Mouse (Mus musculus): ENCODE results near the gene Itpr2. TPM values are rescaled to one million over a fixed set of nuclear protein-coding genes. Genes with fewer than 3 reads are reported as not detected.

Itpr2 gene
- polyA plus RNA-seq, 1 experiment from 2014 or later, result 14.4 TPM

DNA sequence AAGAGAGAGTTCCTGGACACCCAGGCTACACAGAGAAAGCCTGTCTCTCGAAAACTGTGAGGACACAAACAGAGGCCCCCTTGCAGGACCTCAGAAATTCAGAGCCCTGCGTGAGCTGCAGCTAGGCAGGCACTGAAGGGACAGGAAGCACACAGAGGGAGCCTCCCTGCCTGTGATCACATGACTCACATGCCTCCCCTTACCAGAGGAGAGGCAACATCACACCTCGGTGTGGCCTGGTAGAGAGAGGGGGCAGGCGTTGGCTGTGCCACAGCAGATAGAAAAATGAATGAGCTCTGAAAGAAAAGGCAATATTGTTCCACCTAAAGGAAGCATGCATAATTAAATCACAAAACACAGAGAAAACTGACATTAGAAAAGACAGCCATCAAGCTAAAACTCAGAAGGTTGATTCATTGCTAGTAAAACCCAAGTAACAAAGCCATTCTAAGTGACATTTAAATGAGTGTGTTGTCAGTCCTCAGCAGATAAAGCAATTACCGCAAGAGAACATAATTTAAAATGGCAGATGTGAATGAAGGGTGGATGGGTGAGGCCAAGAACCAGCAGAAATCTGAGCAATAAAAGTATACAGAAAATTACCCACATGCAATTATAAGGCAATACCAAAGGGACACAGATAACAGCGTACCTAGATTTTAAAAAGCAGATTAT, 114.8 kb downstream of the Itpr2 start:
- H3K36me3 ChIP-seq (ENCODE audit: control insufficient read depth, insufficient read depth, low read length), result no peaks in the 10 kb centered on the region
- H3K4me2 ChIP-seq (ENCODE audit: low read depth, low read length), result no peak overlapping the region
- H3K9me3 ChIP-seq (ENCODE audit: control insufficient read depth, low read length), result no peaks in the 10 kb centered on the region
- no peak overlapping the region; the same call in 1 of the 2 replicates for H3K9ac ChIP-seq (ENCODE audit: low read length)
- H3K27me3 ChIP-seq (ENCODE audit: control insufficient read depth, insufficient read depth, low read depth, low read length), result no peaks in the 10 kb centered on the region
- H3K27ac ChIP-seq (ENCODE audit: low read length), result no peak overlapping the region
- WGBS, result 36% methylated on average over 6 of the region's 6 CpGs
- no peak overlapping the region for H3K4me3 ChIP-seq (ENCODE audit: low read length)
- no peaks in the 10 kb centered on the region for H3K4me1 ChIP-seq (replicated peaks; ENCODE audit: control insufficient read depth, insufficient read depth, low read length)
- no peak for ATAC-seq (ENCODE audit: low read depth)

DNA sequence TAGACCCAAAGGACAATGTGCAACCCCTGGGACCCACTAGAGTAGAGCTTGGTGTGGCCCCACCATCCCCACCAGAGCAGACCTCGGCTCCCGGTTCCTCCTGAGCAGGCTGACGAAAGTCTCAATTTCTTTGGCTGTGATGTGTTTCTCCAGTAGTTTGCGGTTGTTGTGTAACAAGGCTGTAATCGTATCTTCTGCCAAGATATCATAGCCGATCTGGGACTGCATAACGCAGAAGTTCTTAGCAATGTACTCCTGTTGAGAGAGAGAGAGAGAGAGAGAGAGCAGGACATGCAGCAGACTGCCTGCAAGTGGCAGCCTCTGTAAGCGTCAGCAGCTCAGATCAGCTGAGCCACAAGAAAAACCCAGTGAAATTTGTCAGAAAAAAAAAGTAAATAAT, 122.8 kb downstream of the Itpr2 start:
- Histone ChIP-seq H3K4me2 (ENCODE audit: low read depth, low read length) (no peak overlapping the region), H3K27ac (ENCODE audit: low read length) (no peak overlapping the region), H3K27me3 (ENCODE audit: control insufficient read depth, insufficient read depth, low read depth, low read length) (no peaks in the 10 kb centered on the region), H3K9ac (ENCODE audit: low read length) (no peak overlapping the region), H3K4me3 (ENCODE audit: low read length) (no peak overlapping the region), H3K4me1 (replicated peaks; ENCODE audit: control insufficient read depth, insufficient read depth, low read length) (no peaks in the 10 kb centered on the region), H3K36me3 (ENCODE audit: control insufficient read depth, insufficient read depth, low read length) (peaks cover 4% of the 10 kb centered on the region), H3K9me3 (ENCODE audit: control insufficient read depth, low read length) (no peaks in the 10 kb centered on the region)
- ATAC-seq (ENCODE audit: low read depth), result peak; percentile 51; the same call in 1 of the 2 replicates
- 74% methylated on average over 8 of the region's 8 CpGs for WGBS

DNA sequence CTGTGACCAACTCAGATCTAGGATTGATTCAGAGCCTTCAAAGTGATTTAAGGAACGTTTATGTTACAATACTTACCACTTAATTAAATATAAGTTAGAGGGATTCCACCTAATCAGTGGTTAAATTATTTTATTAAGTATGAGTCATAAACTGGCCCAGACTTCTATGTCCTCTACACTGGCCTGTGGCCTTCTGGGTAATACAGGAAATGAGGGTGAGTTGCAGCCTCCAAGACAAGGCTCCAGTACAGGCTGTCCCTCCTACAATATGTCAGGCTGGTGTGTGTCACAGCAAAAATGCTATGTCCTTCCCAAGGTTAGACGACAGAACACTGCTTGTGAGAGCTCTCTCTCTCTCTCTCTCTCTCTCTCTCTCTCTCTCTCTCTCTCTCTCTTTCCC, 130.5 kb downstream of the Itpr2 start:
- 38% methylated on average over 2 of the region's 2 CpGs for WGBS
- Histone ChIP-seq H3K27ac (ENCODE audit: low read length) (no peak overlapping the region), H3K36me3 (ENCODE audit: control insufficient read depth, insufficient read depth, low read length) (peaks cover 5% of the 10 kb centered on the region)

DNA sequence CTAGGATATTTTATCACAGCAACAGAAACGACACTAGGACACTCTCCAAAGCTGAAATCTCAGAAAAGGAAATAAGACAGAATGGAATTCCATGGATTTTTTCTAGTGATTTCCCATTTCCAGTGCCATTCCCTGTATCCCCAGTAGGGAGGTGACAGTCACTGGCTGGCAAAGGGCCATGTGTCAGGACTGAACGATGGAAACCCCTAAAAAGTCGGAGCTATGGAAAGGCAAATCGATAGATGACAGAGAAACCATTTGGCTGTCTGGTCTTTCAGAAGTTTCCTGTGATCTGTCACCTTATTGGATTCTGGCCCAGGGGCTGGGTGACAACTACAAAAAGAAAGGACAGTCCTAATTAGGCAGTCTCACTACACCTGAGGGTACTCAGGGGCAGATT, 135.8 kb downstream of the Itpr2 start:
- no peaks in the 10 kb centered on the region for H3K4me1 ChIP-seq (replicated peaks; ENCODE audit: control insufficient read depth, insufficient read depth, low read length)
- no peak overlapping the region for H3K27ac ChIP-seq (ENCODE audit: low read length)
- ATAC-seq (ENCODE audit: low read depth), result no peak
- H3K9ac ChIP-seq (ENCODE audit: low read length), result no peak overlapping the region
- no peak overlapping the region for H3K4me2 ChIP-seq (ENCODE audit: low read depth, low read length)
- H3K36me3 ChIP-seq (ENCODE audit: control insufficient read depth, insufficient read depth, low read length), result no peaks in the 10 kb centered on the region
- H3K9me3 ChIP-seq (ENCODE audit: control insufficient read depth, low read length), result no peaks in the 10 kb centered on the region
- H3K27me3 ChIP-seq (ENCODE audit: control insufficient read depth, insufficient read depth, low read depth, low read length), result no peaks in the 10 kb centered on the region
- H3K4me3 ChIP-seq (ENCODE audit: low read length), result no peak overlapping the region
- 66% methylated on average over 4 of the region's 4 CpGs for WGBS

More for the DNA sequence above, 130.5 kb downstream of the Itpr2 start:
- Histone ChIP-seq H3K9me3 (ENCODE audit: control insufficient read depth, low read length) (no peaks in the 10 kb centered on the region), H3K4me1 (replicated peaks; ENCODE audit: control insufficient read depth, insufficient read depth, low read length) (no peaks in the 10 kb centered on the region), H3K4me3 (ENCODE audit: low read length) (no peak overlapping the region), H3K27me3 (ENCODE audit: control insufficient read depth, insufficient read depth, low read depth, low read length) (no peaks in the 10 kb centered on the region), H3K9ac (ENCODE audit: low read length) (no peak overlapping the region), H3K4me2 (ENCODE audit: low read depth, low read length) (no peak overlapping the region)
- ATAC-seq (ENCODE audit: low read depth), result peak; percentile 68

DNA sequence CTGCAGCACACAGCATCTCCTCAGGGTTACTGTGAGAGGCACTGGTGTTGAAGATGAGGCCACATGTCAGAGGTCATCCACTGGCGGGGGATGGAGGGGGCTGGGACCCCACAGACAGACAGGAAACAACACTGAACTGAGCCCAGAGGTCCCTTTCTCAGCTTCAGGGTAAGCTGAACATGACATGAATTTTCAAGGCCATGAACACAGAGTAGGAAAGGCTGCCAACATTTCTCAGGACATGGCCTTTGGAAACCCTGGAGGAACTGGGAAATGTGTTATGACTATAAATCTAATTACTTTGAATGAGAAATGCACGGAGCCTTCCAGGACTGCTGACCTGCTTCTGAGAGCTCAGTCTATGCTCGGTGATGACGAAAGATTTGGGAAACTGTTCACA, 144.1 kb downstream of the Itpr2 start:
- Histone ChIP-seq H3K4me3 (ENCODE audit: low read length) (no peak overlapping the region), H3K9ac (ENCODE audit: low read length) (no peak overlapping the region), H3K4me2 (ENCODE audit: low read depth, low read length) (no peak overlapping the region), H3K9me3 (ENCODE audit: control insufficient read depth, low read length) (no peaks in the 10 kb centered on the region), H3K4me1 (replicated peaks; ENCODE audit: control insufficient read depth, insufficient read depth, low read length) (no peaks in the 10 kb centered on the region), H3K36me3 (ENCODE audit: control insufficient read depth, insufficient read depth, low read length) (no peaks in the 10 kb centered on the region), H3K27me3 (ENCODE audit: control insufficient read depth, insufficient read depth, low read depth, low read length) (no peaks in the 10 kb centered on the region), H3K27ac (ENCODE audit: low read length) (no peak overlapping the region)
- 54% methylated on average over 4 of the region's 4 CpGs for WGBS
- peak; percentile 87 for ATAC-seq (ENCODE audit: low read depth)

DNA sequence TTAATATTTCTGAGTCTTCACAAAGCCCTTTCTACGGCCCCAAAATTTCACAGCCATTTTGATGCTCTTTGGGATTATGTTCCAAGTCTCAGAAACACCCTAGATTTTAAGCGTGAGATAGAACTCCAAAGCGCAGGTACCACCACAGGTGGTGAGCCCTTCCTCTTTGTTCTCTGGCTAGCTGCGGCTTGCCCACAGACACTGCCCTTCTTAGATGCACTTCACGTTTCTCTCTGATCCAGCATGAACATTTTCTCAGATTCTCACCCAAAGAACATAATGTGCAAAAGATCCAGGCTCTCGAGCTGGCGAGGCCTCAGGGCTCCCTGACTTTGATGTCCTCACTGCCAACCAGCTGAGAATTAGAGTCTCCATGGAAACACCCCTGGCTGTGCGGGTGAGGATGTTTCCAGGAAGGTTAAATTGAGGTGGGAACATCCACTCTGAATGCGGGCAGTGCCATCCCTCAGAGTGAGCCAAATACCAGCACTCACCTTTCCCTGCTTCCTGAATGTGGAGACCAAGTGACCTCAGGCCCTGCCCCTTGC, 149.7 kb downstream of the Itpr2 start:
- Histone ChIP-seq H3K4me3 (ENCODE audit: low read length) (no peak overlapping the region), H3K27me3 (ENCODE audit: control insufficient read depth, insufficient read depth, low read depth, low read length) (no peaks in the 10 kb centered on the region), H3K4me2 (ENCODE audit: low read depth, low read length) (no peak overlapping the region), H3K9me3 (ENCODE audit: control insufficient read depth, low read length) (no peaks in the 10 kb centered on the region), H3K4me1 (replicated peaks; ENCODE audit: control insufficient read depth, insufficient read depth, low read length) (no peaks in the 10 kb centered on the region), H3K9ac (ENCODE audit: low read length) (no peak overlapping the region), H3K36me3 (ENCODE audit: control insufficient read depth, insufficient read depth, low read length) (no peaks in the 10 kb centered on the region), H3K27ac (ENCODE audit: low read length) (no peak overlapping the region)
- WGBS, result 69% methylated on average over 9 of the region's 9 CpGs
- no peak for ATAC-seq (ENCODE audit: low read depth)

DNA sequence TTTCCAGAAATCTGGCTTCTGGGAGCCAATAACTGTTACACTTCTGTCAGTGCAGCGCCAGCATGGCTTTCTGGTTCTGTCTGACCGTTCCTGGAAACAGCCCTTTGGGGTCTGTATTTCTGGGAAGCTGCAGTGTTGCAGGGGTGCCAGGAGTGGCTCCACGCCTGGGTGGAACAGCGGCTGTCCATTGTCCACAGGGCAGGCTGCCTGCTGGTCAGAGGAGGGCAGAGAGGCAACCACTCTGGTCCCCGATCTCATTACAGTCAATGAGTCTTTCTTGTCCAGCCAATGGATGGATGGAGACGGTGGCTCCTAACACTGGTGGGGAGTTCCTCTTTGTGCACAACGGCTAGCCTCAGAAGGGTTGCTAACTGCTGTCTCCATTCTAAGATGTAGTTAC, 150.2 kb downstream of the Itpr2 start:
- no peak for ATAC-seq (ENCODE audit: low read depth)
- 82% methylated on average over 7 of the region's 7 CpGs for WGBS
- Histone ChIP-seq H3K27ac (ENCODE audit: low read length) (no peak overlapping the region), H3K9ac (ENCODE audit: low read length) (no peak overlapping the region), H3K36me3 (ENCODE audit: control insufficient read depth, insufficient read depth, low read length) (no peaks in the 10 kb centered on the region), H3K4me1 (replicated peaks; ENCODE audit: control insufficient read depth, insufficient read depth, low read length) (no peaks in the 10 kb centered on the region), H3K27me3 (ENCODE audit: control insufficient read depth, insufficient read depth, low read depth, low read length) (no peaks in the 10 kb centered on the region), H3K4me3 (ENCODE audit: low read length) (no peak overlapping the region), H3K9me3 (ENCODE audit: control insufficient read depth, low read length) (no peaks in the 10 kb centered on the region), H3K4me2 (ENCODE audit: low read depth, low read length) (no peak overlapping the region)

DNA sequence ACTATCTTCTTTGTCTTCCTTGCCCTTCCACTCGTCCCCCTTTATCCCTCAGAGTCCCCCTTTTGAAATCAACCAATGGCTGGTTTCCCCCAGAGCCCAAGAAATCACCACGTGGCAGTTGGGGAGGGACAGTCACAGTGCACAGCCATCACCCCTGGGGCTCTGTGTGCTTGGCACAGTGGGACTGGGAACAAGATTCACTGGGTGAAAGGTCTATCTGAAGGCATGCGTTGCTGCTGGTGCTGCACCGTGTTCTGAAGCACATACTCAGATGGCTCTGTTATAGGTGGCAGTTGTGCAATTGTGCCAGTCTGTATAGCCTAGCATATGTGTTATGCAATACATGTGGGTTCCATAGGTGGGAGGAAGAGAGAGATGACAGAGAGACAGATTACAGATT, 154.5 kb downstream of the Itpr2 start:
- Histone ChIP-seq H3K4me1 (replicated peaks; ENCODE audit: control insufficient read depth, insufficient read depth, low read length) (no peaks in the 10 kb centered on the region), H3K27ac (ENCODE audit: low read length) (no peak overlapping the region), H3K4me2 (ENCODE audit: low read depth, low read length) (no peak overlapping the region), H3K9ac (ENCODE audit: low read length) (no peak overlapping the region), H3K9me3 (ENCODE audit: control insufficient read depth, low read length) (no peaks in the 10 kb centered on the region), H3K36me3 (ENCODE audit: control insufficient read depth, insufficient read depth, low read length) (no peaks in the 10 kb centered on the region), H3K4me3 (ENCODE audit: low read length) (no peak overlapping the region), H3K27me3 (ENCODE audit: control insufficient read depth, insufficient read depth, low read depth, low read length) (no peaks in the 10 kb centered on the region)
- no peak for ATAC-seq (ENCODE audit: low read depth)
- 56% methylated on average over 4 of the region's 4 CpGs for WGBS

DNA sequence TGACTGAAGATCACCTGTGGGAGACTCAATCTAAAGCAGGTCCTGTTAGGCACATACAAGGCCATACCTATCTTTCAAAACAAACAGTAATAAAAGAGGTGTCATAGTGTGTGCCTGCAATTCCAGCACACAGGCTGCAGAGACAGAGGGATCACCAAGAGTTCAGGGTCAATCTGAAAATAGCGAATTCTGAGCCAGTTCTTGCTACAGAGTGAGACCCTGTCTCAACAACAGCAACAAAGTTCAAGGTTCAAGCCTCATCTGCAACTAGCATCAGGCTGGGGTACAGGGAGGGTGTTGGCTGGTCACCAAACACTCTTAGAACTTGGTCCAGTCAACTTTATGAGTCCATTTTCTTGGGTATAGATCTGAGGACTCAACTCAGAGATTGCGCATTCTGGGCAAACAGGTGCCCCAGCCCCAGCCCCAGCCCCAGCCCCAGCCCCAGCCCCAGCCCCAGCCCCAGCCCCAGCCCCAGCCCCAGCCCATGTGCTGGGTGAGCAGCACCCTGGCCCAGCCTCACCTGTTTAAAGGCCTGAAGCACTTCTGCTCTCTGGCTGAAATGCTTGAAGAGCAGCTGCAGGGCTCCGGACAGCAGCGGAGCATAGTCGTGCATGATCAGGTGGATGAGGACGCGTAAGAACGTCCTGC, 155.4 kb downstream of the Itpr2 start:
- Histone ChIP-seq H3K36me3 (ENCODE audit: control insufficient read depth, insufficient read depth, low read length) (no peaks in the 10 kb centered on the region), H3K4me3 (ENCODE audit: low read length) (no peak overlapping the region), H3K4me2 (ENCODE audit: low read depth, low read length) (no peak overlapping the region), H3K4me1 (replicated peaks; ENCODE audit: control insufficient read depth, insufficient read depth, low read length) (no peaks in the 10 kb centered on the region), H3K27ac (ENCODE audit: low read length) (no peak overlapping the region), H3K27me3 (ENCODE audit: control insufficient read depth, insufficient read depth, low read depth, low read length) (no peaks in the 10 kb centered on the region), H3K9me3 (ENCODE audit: control insufficient read depth, low read length) (no peaks in the 10 kb centered on the region), H3K9ac (ENCODE audit: low read length) (no peak overlapping the region)
- no peak for ATAC-seq (ENCODE audit: low read depth)
- WGBS, result 81% methylated on average over 8 of the region's 8 CpGs

Measured in lung, embryonic 16.5 days (tissue).